Mouse (Mus musculus): Measurements from ENCODE around the gene Klra8.
"Not testable (repeated sequence)": the region's sequence is repeated elsewhere in the genome, so short reads cannot be mapped to it uniquely, and the experiment has no call there.

DNA sequence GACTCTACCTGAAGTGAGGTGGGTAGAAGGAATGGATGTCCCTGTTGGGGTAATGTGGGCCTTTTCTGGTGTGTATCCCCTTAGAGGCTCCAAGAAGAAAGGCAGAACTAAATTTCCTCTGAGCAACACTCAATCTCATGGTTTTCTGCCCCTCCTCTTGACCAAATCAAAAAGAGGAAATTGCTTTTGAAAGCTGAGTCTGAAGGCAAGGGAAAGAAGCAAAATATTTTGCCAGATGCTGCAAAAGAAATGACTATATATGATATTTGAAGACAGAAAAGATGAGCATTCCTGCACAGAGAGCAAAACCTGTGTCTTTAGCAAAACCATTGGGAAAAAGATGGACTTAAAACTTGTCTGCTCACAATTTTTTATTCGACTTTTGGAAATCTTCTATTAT is 62.5 kb downstream of the Klra8 start, which contains the start of gene Klra4:
- not testable (repeated sequence) for TF ChIP-seq CTCF, EP300 (IDR thresholded peaks at IDR 0.05; ENCODE audit: low read depth)
